Mouse (Mus musculus) olfactory bulb, adult 2 months (tissue): ENCODE measurements at regions not wholly inside any gene's neighbourhood (a gene's known extent, or its start where the extent isn't known, plus 50 kb on each side); places are given as distances from the start of the nearest gene placed in this dataset.

Experiments
- CTCF ChIP-seq: fragments of 200-500 bp; IDR thresholded peaks from 2 replicates; pipeline ENCODE4 v1.5.1; 2012; ENCODE audit warnings: low read depth, mild to moderate bottlenecking, low read length, moderate library complexity; ENCODE audit not compliant: insufficient read depth
- POLR2A ChIP-seq: fragments of 200-500 bp; IDR thresholded peaks from 2 replicates; pipeline ENCODE4 v1.6.1; 2012; ENCODE audit warnings: mild to moderate bottlenecking, low read depth, low read length, moderate library complexity; ENCODE audit not compliant: insufficient read depth

DNA sequence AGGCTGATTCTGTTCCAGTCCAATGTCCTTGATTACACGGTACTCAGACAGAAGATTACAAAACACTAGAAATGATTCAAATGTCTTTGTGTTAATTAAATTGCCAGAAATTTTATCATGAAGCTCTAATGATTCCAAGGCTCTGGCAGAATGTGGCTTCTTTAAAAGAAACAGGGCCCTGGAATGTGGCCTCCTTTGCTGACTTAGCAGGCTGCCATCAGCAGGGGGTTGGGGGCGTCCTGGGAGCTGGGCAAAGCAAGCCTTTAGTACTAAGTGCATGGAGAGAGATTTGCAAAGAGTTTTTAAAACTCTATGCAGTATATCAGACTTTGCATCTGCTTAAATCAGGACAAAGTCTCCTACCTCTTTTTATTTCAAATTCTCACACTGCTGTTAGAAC, 434.8 kb upstream of the Cited2 start:
- TF ChIP-seq POLR2A (no peak), CTCF (no peak)
